Mouse (Mus musculus) lung, postnatal 0 days (tissue): ENCODE measurements at regions not wholly inside any gene's neighbourhood (a gene's known extent, or its start where the extent isn't known, plus 50 kb on each side); places are given as distances from the start of the nearest gene placed in this dataset.

Experiments used
- ATAC-seq: fragments of 200-750 bp; cut with Nextera tagmentation; 2 replicates; pipeline ENCODE4 v1.8.0; 2017; ENCODE audit warnings: moderate library complexity
- DNase-seq: peaks from one replicate; pipeline ENCODE4 v3.0.0-alpha.2; 2016; ENCODE audit warnings: low spot score
- H3K27ac ChIP-seq: fragments of 300-500 bp; sonication (generic); 2 replicates; pipeline ENCODE4 v1.5.1; 2014; ENCODE audit warnings: antibody characterized with exemption, mild to moderate bottlenecking, low read length, mixed read lengths
- H3K27me3 ChIP-seq: fragments of 300-500 bp; sonication (generic); replicated peaks from 2 replicates; pipeline ENCODE4 v1.6.1; 2014; ENCODE audit warnings: low read length, mixed read lengths; ENCODE audit not compliant: insufficient read depth
- H3K36me3 ChIP-seq: fragments of 300-500 bp; sonication (generic); 2 replicates; pipeline ENCODE4 v1.6.1; 2014; ENCODE audit warnings: low read length, mixed read lengths; ENCODE audit not compliant: insufficient read depth
- H3K4me1 ChIP-seq: fragments of 300-500 bp; sonication (generic); 2 replicates; pipeline ENCODE4 v1.6.1; 2014; ENCODE audit warnings: antibody characterized with exemption, low read depth, low read length, mixed read lengths; ENCODE audit not compliant: insufficient read depth
- H3K4me2 ChIP-seq: fragments of 300-500 bp; sonication (generic); replicated peaks from 2 replicates; pipeline ENCODE4 v1.6.1; 2014; ENCODE audit warnings: low read depth, mild to moderate bottlenecking, low read length, moderate library complexity, mixed read lengths
- H3K4me3 ChIP-seq: fragments of 300-500 bp; sonication (generic); 2 replicates; pipeline ENCODE4 v1.5.1; 2014; ENCODE audit warnings: low read depth, low read length
- H3K9ac ChIP-seq: fragments of 300-500 bp; sonication (generic); replicated peaks from 2 replicates; pipeline ENCODE4 v1.6.1; 2014; ENCODE audit warnings: low read depth, mild to moderate bottlenecking
- H3K9me3 ChIP-seq: fragments of 300-500 bp; sonication (generic); 2 replicates; pipeline ENCODE4 v1.6.1; 2016; ENCODE audit warnings: low read length, mixed read lengths
- CTCF ChIP-seq: IDR thresholded peaks from 2 replicates; pipeline ENCODE4 v1.5.1; 2016; ENCODE audit warnings: antibody characterized with exemption, mild to moderate bottlenecking
- EP300 ChIP-seq: IDR thresholded peaks from 2 replicates; pipeline ENCODE4 v1.6.1; 2016; ENCODE audit warnings: antibody characterized with exemption, mild to moderate bottlenecking, control low read depth
- WGBS: fragments of 180-500 bp; shearing (Covaris S2); extraction: QIAGEN DNeasy Blood & Tissue Kit; methylation state at CpG from one replicate; pipeline ENCODE4 v1.1.7; 2014; 5-methylcytosine and 5-hydroxymethylcytosine counted together

- WGBS = 90% methylated on average over 2 of the region's 2 CpGs
- no peaks in the 10 kb centered on the region for H3K4me1 ChIP-seq
- no peak for DNase-seq
- H3K27ac ChIP-seq = no peak overlapping the region
- no peaks in the 10 kb centered on the region for H3K36me3 ChIP-seq
- TF ChIP-seq CTCF = no peak
- TF ChIP-seq EP300 = no peak
- H3K9ac ChIP-seq = no peak overlapping the region
- ATAC-seq = no peak
- H3K9me3 ChIP-seq = no peaks in the 10 kb centered on the region
- no peak overlapping the region; the same call in 1 of the 2 replicates for H3K4me2 ChIP-seq
- no peak overlapping the region for H3K4me3 ChIP-seq
- no peaks in the 10 kb centered on the region for H3K27me3 ChIP-seq
Observed at GRCm38 (mm10) chr2:57617258-57617657, 379.8 kb downstream of the Gpd2 start.

- no peaks in the 10 kb centered on the region for H3K27me3 ChIP-seq
- WGBS = 45% methylated on average over 2 of the region's 2 CpGs
- no peak for ATAC-seq
- H3K4me1 ChIP-seq = no peaks in the 10 kb centered on the region
- H3K4me2 ChIP-seq = no peak overlapping the region
- no peak overlapping the region for H3K27ac ChIP-seq
- no peak overlapping the region for H3K9ac ChIP-seq
- H3K4me3 ChIP-seq = no peak overlapping the region
- DNase-seq = no peak
- no peaks in the 10 kb centered on the region for H3K36me3 ChIP-seq
- TF ChIP-seq CTCF (no peak), EP300 (no peak)
- H3K9me3 ChIP-seq = no peaks in the 10 kb centered on the region
Observed at GRCm38 (mm10) chr2:57644117-57644516, 353.6 kb upstream of the Galnt5 start.

- no peak overlapping the region for H3K27ac ChIP-seq
- 52% methylated on average over 2 of the region's 2 CpGs for WGBS
- H3K4me3 ChIP-seq = no peak overlapping the region
- H3K9ac ChIP-seq = no peak overlapping the region
- ATAC-seq (no peak), DNase-seq (no peak)
- no peaks in the 10 kb centered on the region for H3K27me3 ChIP-seq
- no peaks in the 10 kb centered on the region for H3K36me3 ChIP-seq
- H3K4me2 ChIP-seq = no peak overlapping the region
- H3K4me1 ChIP-seq = no peaks in the 10 kb centered on the region
- no peaks in the 10 kb centered on the region for H3K9me3 ChIP-seq
- TF ChIP-seq CTCF (no peak), EP300 (no peak)
Observed at GRCm38 (mm10) chr2:57644541-57644940, 353.1 kb upstream of the Galnt5 start.

- H3K9ac ChIP-seq = no peak overlapping the region
- WGBS = 70% methylated on average over 4 of the region's 4 CpGs
- no peak overlapping the region for H3K4me2 ChIP-seq
- H3K4me1 ChIP-seq = no peaks in the 10 kb centered on the region
- H3K36me3 ChIP-seq = no peaks in the 10 kb centered on the region
- no peak for TF ChIP-seq CTCF
- no peak for TF ChIP-seq EP300
- H3K4me3 ChIP-seq = no peak overlapping the region
- H3K27ac ChIP-seq = no peak overlapping the region
- no peaks in the 10 kb centered on the region for H3K9me3 ChIP-seq
- no peaks in the 10 kb centered on the region for H3K27me3 ChIP-seq
- ATAC-seq (no peak), DNase-seq (no peak)
Observed at GRCm38 (mm10) chr2:57649002-57649401, 348.7 kb upstream of the Galnt5 start.

GRCm38 (mm10) chr2:57657409-57657808, 340.3 kb upstream of the Galnt5 start:
- H3K36me3 ChIP-seq = no peaks in the 10 kb centered on the region
- H3K4me1 ChIP-seq = no peaks in the 10 kb centered on the region
- ATAC-seq (no peak), DNase-seq (no peak)
- H3K4me2 ChIP-seq = no peak overlapping the region
- no peaks in the 10 kb centered on the region for H3K27me3 ChIP-seq
- no peak overlapping the region for H3K9ac ChIP-seq
- H3K9me3 ChIP-seq = no peaks in the 10 kb centered on the region
- TF ChIP-seq CTCF (no peak), EP300 (no peak)
- 76% methylated on average over 4 of the region's 4 CpGs for whole genome bisulfite sequencing
- no peak overlapping the region for H3K4me3 ChIP-seq
- no peak overlapping the region for H3K27ac ChIP-seq

- ATAC-seq (no peak), DNase-seq (no peak)
- 66% methylated on average over 1 of the region's 1 CpGs for WGBS
- Histone ChIP-seq H3K36me3 (no peaks in the 10 kb centered on the region), H3K27ac (no peak overlapping the region), H3K9ac (no peak overlapping the region), H3K4me1 (no peaks in the 10 kb centered on the region), H3K4me3 (no peak overlapping the region), H3K9me3 (no peaks in the 10 kb centered on the region), H3K27me3 (no peaks in the 10 kb centered on the region), H3K4me2 (no peak overlapping the region)
- TF ChIP-seq CTCF = no peak
- no peak for TF ChIP-seq EP300
Observed at GRCm38 (mm10) chr2:57661838-57662237, 335.8 kb upstream of the Galnt5 start.

GRCm38 (mm10) chr2:57672007-57672643, 325.6 kb upstream of the Galnt5 start:
- H3K36me3 ChIP-seq = no peaks in the 10 kb centered on the region
- no peak overlapping the region for H3K27ac ChIP-seq
- no peaks in the 10 kb centered on the region for H3K27me3 ChIP-seq
- H3K4me3 ChIP-seq = no peak overlapping the region
- TF ChIP-seq CTCF = no peak
- TF ChIP-seq EP300 = no peak
- no peak overlapping the region for H3K9ac ChIP-seq
- no peak for ATAC-seq
- 50% methylated on average over 3 of the region's 3 CpGs for WGBS
- H3K9me3 ChIP-seq = no peaks in the 10 kb centered on the region
- no peak overlapping the region for H3K4me2 ChIP-seq
- no peak for DNase-seq
- no peaks in the 10 kb centered on the region for H3K4me1 ChIP-seq
